Mouse (Mus musculus) gastrocnemius, postnatal 25 days (tissue): Measurements from ENCODE around the gene Spata32. TPM values are rescaled to one million over a fixed set of nuclear protein-coding genes. Genes with fewer than 3 reads are reported as not detected.

Experiments used
- DNase-seq: peaks from one replicate; pipeline ENCODE4 v3.0.0; 2022
- long read RNA-seq, 2 experiments: library from polyadenylated mRNA; stranded (forward); transcript quantifications; one replicate each; pipeline ENCODE4 v2.0.0; 2021
- total RNA-seq, 2 experiments: library from RNA; stranded (reverse); gene quantifications; 1 replicate in 1 of 2; 2 replicates in 1 of 2; pipeline ENCODE4 v1.2.3; 2021

Gene Spata32
- not detected for total RNA-seq
- long read RNA-seq, experiment 1: 0 reads
- long read RNA-seq, experiment 2: 0 reads

GRCm38 (mm10) chr11:103217790-103218516 is at the start of gene Spata32:
Spata32 (minus strand) TSS chr11:103218432.
- peak; percentile 60 for DNase-seq

GRCm38 (mm10) chr11:103267346-103268219 is 49.4 kb upstream of the Spata32 start, which contains the start of gene Map3k14:
Map3k14 (minus strand) TSS chr11:103267472.
- DNase-seq: peak; percentile 100

- no peak for DNase-seq
These were observed 48.6 kb upstream of the Spata32 start for GRCm38 (mm10) chr11:103266729-103267345.

- no peak for DNase-seq
These were observed 47.6 kb upstream of the Spata32 start for GRCm38 (mm10) chr11:103265856-103266255.

- DNase-seq: no peak
These were observed 47.0 kb upstream of the Spata32 start for GRCm38 (mm10) chr11:103265211-103265610.

GRCm38 (mm10) chr11:103264427-103265005 is 46.3 kb upstream of the Spata32 start:
- no peak for DNase-seq

- no peak for DNase-seq
These were observed 45.3 kb upstream of the Spata32 start for GRCm38 (mm10) chr11:103263551-103263950.

GRCm38 (mm10) chr11:103262412-103263267 is 44.4 kb upstream of the Spata32 start:
- DNase-seq: no peak

- DNase-seq: peak; percentile 55
These were observed 43.6 kb upstream of the Spata32 start for GRCm38 (mm10) chr11:103261671-103262411.

- DNase-seq: no peak
These were observed 42.4 kb upstream of the Spata32 start for GRCm38 (mm10) chr11:103260515-103261192.

- DNase-seq: no peak
These were observed 41.8 kb upstream of the Spata32 start for GRCm38 (mm10) chr11:103260034-103260433.

GRCm38 (mm10) chr11:103257938-103258481 is 39.8 kb upstream of the Spata32 start:
- no peak for DNase-seq

- DNase-seq: no peak
These were observed 35.4 kb upstream of the Spata32 start for GRCm38 (mm10) chr11:103253605-103254004.

GRCm38 (mm10) chr11:103252380-103252779 is 34.1 kb upstream of the Spata32 start:
- no peak for DNase-seq

GRCm38 (mm10) chr11:103250324-103250723 is 32.1 kb upstream of the Spata32 start:
- DNase-seq: no peak

- no peak for DNase-seq
These were observed 31.3 kb upstream of the Spata32 start for GRCm38 (mm10) chr11:103249509-103249908.

GRCm38 (mm10) chr11:103248837-103249236 is 30.6 kb upstream of the Spata32 start:
- no peak for DNase-seq

GRCm38 (mm10) chr11:103247504-103248177 is 29.4 kb upstream of the Spata32 start:
- no peak for DNase-seq

- DNase-seq: no peak
These were observed 28.6 kb upstream of the Spata32 start for GRCm38 (mm10) chr11:103246731-103247290.
